Mouse (Mus musculus) retina, adult 2 months (tissue): ENCODE measurements around the gene Heyl.
"Not testable (repeated sequence)": the region's sequence is repeated elsewhere in the genome, so short reads cannot be mapped to it uniquely, and the experiment has no call there.

ENCODE experiments used
- DNase-seq: peaks from one replicate; pipeline ENCODE4 v3.0.0-alpha.2; 2012; ENCODE audit warnings: low read depth, low spot score

Gene Heyl

DNA sequence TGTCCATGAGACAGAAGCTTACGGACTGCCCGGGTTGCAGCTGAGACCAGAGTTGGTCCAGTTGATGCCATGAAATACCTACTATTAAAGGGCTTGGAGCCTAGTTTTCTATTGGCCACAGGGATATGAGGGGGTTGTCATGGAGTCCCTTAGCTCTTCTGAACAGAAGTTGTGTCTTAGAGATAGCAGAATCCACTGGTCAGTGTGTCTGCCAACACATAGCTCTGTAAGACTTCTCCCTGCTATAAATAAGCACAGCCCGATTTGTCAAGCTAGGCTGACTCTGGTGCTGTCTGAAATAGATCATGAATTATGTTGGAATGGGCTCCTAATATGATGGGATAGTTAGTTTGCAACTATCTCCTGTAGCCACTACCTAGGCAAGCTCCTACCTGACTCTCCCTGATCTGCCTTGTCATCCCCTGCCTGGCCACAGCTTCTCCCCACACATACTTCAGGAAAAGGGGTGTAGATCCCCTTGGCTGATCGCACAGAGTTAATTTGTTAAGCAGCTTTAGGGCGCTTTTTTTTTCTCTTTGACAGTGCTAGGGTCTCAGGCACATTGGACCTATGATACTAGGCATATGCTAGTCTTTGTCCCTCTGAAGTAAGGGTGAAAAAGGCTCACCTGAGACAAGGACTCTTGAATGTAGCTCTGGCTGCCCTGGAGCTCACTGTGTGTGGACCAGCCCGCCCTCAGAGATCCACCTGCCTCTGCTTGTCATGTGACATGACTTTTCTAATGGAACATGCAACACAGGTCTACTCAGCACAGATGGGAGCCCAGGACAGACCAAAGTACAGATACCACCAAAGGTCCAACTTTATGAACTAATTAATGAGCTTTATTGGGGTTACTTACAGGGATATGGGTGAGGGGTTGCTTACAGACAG is 51.6 kb downstream of the Heyl start:
- no peak for DNase-seq

DNA sequence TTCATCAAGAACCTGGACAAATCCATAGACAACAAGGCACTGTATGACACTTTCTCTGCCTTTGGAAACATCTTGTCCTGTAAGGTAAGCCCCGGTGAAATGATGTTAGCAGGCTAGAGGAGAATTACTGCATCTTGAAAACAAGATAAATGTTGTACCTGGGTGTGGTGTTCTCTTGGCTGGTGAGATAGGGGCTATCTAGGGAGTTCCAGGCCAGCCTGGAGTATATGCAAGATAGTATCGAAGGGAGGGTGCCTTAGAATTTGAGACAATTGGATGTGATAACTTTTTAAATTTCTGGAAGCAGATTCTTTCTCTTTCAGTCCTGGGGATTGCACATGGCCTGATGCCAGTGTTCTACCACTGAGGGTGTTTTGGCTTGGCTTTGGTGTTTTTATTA is 53.4 kb downstream of the Heyl start:
- no peak for DNase-seq

DNA sequence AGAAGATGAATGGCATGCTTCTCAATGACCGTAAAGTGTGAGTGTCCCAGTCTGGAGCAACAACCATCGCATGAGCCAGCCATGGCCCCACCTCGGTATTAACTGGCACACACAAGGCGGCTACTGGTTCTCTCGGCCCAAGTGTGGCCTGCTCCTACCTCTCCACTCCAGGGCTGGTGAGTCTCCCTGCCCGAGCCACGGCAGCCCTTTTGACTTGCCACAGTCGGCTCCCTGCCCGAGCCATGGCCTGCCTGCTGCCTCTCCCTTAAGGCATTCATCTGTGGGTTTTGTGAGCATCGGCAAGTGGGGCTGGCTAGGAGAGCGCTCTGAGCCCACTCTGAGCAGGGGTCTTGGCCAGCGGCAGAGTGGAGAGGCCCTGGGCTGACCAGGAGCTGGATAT is 55.7 kb downstream of the Heyl start:
- DNase-seq: no peak

DNA sequence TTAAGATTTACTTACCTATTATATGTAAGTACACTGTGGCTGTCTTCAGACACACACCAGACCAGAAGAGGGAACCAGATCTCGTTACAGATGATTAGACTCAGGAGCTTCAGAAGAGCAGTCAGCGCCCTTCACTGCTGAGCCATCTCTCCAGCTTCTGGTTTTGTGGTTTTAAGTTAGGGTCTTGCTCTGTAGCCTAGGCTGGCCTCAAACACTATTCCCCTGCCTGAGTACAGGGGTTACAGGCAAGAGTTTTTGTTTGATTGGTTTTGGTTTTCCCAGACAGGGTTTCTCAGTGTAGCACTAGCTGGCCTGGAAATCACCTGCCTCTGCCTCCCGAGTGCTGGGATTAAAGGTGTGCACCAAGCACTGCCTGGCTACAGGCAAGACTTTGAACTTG is 59.0 kb downstream of the Heyl start:
- no peak for DNase-seq

DNA sequence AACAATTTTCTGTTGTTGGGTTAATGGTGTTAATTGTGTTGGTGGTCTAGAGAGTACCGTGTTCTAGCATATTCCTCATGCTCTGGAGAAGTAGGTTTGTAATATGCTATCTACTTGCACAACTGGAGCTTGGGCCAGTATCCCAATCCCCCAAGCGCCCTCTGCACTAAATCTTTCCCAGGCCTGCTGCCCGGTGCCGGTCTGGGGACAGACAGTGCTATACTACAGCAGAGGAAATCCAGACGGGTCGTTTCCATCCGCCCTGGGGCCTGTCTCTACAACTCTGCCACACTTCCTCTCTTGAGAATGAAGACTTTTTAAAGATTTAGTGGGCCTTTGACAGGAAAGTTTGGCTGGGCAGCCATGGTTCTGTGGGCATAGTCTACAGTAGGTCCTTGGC is 59.6 kb downstream of the Heyl start:
- no peak for DNase-seq

DNA sequence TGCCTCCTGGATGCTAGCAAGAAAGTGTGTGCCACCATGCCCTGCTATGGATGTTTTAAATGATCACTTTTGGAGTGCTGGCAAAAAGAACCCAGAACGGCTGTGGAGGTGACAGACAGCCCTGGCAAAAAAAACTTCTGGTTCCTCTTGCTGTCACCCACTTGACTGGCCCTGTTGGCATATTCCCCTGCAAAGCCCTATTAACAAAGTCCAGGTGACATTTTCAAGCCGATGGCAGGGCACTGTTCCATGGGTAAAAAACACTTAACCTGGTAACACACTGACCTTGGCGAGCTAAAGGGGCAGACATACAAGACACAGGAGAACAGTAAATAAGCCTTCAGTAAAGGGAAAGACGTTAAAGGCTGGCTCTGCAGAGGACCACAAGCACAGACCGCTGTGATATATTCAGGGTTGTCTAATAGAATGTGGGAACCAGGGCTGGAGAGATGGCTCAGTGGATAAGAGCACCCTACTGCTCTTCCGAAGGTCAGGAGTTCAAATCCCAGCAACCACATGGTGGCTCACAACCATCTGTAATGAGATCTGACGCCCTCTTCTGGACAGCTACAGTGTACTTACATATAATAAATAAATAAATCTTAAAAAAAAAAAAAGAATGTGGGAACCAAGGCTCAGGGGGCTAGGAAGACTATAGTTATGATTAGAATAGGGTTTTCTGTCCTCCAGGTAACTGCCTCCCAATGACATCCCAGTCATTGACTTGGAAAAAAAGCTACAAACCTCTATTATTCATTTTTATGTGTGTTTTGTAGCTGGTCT is 60.5 kb downstream of the Heyl start:
- DNase-seq: no peak

DNA sequence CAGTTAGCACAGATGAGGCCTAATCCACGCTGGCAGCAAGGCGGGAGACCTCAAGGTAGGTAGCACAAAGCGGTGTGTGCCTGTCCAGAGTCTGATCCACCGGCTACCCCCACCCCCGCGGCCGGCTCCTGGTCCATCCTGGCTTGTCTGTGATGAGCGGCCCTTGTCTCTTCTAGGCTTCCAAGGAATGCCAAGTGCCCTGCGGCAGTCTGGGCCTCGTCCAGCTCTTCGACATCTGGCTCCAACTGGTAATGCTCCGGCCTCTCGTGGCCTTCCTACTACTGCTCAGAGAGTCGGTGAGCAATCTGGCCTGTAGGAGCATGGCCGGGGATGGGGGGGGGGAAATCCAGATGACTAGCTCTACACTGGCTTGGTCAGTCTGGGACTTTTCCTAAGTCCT is 61.7 kb downstream of the Heyl start:
- DNase-seq: not testable (repeated sequence)

DNA sequence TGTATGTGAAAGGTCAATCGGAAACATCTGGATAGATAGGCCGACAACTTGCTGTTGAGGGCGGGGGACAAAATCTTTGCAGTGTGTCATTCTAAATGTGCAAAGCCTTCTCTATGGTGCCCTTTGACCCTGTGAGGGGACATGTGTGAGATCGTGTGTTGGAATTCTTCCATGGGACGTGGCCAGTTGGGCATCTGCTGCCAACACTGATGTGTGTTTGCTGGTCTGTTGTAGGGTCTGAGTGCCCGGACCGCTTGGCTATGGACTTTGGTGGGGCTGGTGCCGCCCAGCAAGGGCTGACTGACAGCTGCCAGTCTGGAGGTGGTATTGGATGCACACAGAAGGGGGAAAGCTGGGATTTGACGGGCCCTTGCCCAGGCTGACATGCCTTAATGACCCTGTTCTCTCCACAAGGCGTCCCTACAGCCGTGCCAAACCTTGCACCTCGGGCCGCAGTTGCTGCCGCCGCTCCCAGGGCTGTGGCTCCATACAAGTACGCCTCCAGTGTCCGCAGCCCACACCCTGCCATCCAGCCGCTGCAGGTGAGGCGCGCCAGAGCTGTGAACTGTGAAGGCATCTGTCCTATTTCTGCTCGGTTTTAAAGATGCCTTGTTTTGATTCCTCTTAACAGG is 62.3 kb downstream of the Heyl start:
- DNase-seq: no peak

DNA sequence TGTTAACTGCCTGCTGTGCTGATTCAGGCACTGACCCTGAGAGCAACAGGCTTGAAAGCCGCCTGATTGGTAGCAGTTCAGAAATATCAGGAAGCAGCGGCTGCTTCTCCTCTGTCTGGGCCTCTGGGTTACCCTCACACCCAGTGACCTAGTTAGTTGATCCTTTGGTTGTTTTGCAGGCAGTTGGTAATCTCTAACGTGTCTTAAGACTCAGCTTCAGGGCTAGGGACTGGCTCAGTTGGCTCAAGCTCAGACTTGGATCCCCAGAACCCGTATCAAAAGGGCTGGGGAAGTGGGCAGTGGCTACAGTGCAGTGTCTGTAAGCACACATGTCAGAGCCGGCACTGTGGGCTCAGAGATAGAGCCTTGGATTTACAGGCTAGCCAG is 62.8 kb downstream of the Heyl start:
- peak; percentile 48 for DNase-seq

DNA sequence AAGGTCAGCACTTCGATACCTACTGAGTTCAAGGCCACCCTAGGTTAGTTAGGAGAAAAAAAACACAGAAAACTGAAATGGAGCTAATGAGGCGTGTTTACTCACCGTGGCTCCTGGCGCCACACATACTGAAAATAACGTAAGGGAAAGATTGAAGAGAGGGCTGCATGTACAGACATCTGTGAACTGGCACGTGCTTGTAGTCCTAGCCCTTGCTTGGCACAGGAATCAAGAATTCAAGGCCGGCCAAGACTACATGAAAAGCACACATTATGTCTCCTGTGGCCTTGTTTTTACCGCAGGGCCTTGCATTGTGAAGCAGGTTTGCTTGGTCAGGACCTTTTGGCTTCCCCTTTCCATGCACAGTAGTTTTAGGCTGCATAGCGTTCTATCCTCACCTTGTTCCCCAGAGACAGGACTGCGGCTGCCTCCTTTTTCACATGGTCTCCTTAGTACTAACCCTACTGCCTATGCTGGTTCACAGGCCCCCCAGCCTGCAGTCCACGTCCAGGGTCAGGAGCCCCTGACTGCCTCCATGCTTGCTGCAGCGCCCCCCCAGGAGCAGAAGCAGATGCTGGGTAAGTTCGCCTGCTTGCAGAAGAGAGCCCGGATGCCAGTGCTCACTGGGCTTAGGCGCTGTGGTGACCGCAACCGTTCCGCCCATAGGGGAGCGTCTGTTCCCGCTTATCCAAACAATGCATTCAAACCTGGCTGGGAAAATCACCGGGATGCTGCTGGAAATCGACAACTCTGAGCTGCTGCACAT is 64.0 kb downstream of the Heyl start:
- no peak for DNase-seq

DNA sequence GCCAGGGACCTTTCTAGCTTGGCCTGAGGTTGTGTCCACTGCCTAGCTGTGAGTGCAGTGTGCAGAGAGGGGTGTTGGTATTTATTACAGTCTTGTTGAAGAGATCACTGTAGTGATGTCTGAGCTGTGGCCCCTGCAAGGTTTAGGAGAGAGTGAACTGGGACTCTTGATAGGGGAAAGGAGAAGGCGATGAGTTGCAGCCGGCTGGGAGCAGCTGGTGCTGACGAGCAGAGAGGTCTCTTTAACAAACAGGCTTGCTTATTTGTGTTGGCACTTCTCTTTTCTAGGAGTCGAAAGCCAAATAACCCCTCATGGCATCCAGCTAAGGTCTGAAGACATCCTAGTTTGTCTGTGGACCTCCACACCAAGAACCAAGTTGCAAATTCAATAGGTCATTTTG is 64.9 kb downstream of the Heyl start:
- no peak for DNase-seq

DNA sequence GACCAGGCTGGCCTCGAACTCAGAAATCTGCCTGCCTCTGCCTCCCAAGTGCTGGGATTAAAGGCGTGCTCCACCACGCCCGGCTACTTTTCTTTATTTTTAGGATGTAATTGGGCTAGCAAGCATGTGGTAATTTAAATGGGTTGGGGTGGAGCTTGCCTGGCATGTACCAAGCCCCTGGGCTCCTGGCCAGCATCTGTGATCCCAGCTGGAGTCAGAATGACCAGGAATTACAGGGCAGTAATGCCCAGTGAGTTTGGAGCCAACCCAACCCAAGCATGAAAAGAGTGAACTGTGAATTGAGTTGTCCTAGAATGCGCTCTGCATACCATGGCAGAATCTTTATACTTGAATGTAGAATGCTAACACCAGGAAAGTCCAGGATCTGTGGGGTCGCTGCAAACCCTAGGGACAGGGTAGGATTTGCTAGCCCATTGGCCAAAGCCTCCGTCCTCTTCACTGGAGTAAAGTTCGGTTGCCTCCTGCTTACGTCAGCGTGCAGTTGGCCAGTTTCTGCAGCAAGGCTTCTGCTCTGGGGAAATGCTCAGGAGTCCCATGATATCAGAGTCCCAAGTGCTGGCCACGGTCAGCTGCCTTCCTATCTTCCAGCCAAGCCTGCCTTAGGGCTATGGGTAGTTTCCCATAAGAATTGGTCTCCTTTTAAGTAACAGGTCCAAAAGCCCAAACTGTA is 65.8 kb downstream of the Heyl start:
- DNase-seq: no peak
